Mouse (Mus musculus) heart, postnatal 25 days (tissue): ENCODE data around the gene Vasp. TPM values are rescaled to one million over a fixed set of nuclear protein-coding genes. Genes with fewer than 3 reads are reported as not detected.

ENCODE experiments used
- DNase-seq: peaks from one replicate; pipeline ENCODE4 v3.0.0; 2022; ENCODE audit warnings: low spot score
- intact Hi-C: fragments of 180-260 bp; cut with DNase I; formaldehyde crosslinking; loops from one replicate; pipeline ENCODE4 v1.15.1; 2025
- total RNA-seq, 2 experiments: library from RNA; stranded (reverse); gene quantifications; 2 replicates each; pipeline ENCODE4 v1.2.3; 2021

The Vasp gene
- total RNA-seq, 2 experiments from 2014 or later, result 35.7 to 39.4 TPM

DNA sequence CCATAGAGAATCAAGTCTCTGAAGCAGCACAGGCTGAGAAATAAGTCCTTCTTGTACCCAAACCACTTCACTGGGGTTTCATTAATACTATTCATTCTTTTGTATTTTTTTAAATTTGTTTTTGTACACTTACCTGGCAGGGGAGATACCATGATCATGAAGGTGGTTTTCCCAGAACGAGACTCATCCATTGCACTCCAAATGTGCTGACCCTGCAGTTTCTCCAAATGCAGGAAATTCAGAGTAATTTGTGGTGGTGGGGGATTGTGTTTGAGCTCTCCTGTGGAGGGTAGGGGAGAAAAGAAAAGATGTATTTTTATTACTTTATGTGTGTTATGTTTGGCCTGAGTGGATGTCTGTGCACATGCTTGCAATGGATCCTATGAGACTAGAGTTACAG is 29.6 kb downstream of the Vasp start:
- no peak for DNase-seq
- intact Hi-C loops, result no loop called here

DNA sequence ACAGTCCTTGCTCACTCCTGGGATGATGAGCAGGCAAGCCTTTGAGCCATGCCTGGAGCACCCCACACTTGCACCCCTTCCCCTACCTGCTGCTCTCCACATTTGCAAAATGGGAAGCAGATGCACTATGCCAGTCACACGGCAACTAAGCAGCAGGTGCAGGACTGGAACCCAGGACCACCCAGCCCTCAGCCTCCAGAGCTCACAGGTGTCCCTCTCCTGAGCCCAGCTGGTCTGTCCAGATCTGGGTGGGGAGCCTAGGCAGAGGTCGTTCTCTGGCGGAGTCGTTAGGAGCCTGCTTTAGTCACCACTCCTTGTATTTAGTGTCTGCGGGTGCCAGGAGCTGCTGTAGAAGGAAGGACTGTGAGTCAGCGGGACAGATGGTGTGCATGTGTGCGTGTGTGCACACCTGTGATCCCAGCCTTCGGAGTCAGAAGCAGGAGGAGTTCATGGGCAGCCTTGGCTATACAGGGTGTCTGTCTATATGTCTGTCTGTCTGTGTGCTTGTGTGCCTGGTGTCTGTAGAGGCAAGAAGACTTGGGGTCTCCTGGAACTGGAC is 30.6 kb downstream of the Vasp start:
- DNase-seq, result no peak
- intact Hi-C loops, result no loop called here

DNA sequence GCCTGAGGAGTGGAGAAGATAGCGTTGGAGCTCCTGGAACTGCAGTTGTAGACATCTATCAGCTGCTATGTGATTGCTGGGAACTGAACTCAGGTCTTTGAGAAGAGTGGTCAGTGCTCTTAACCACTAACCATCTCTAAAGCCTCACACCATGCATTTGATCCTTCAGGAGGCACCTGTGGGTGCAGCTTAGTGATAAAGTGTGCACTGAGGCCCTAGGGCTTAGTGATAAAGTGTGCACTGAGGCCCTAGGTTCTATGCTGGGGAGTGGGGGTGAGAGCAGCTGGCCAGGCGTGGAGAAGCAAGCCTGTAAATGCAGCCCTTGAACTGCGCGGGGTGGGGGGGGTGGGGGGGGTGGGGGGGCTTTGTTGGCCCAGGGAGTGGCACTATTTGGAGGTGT is 31.6 kb downstream of the Vasp start:
- intact Hi-C loops, result loop anchor here (1.0 to 2.0 kb wide), 2 partner anchors 41 to 103 kb away; no protein-coding TSS in a partner anchor
- no peak for DNase-seq

DNA sequence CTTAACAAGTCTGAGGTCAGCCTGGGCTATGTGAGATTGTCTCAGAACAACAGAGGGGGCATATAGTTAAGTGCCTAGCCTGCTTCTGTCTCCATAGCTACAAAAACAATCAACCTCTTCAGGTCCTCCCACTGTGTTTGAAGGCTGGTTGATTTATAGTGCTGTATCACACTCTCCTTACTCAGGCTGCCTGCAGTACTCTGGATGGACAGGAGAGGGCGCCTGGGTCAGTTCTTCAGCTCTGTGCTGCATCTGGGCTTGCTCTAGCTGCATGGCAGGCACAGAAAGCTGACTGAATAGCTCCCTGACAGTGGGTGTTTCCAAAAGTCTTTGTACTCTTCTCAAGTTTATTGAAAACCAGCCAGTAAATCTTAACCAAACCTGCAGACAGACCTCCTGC is 32.2 kb downstream of the Vasp start:
- intact Hi-C loops, result loop anchor here (1.0 to 2.0 kb wide), 2 partner anchors 42 to 103 kb away; no protein-coding TSS in a partner anchor
- DNase-seq, result peak; percentile 63

DNA sequence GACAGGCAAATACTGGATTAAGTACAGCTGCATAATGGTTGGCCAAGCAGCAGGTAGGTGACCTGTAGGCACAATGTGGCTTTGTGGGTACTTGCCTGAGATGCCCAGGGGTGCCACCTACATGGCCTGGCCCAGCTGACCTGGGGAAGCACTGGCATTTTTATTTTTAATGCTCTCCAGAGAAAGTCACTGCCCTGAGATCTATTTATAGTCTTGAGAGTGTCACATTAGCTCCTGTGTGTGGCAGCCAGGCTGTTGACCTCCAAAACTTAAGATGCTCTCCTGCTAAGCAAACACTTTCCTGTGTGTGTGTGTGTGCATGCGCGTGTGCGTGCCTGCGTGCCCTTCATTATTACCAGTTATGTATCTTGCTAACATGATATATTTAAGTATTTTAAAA is 33.3 kb downstream of the Vasp start:
- no peak for DNase-seq
- intact Hi-C loops, result loop anchor here (2.0 kb wide), 1 partner anchor 104 kb away; no protein-coding TSS in a partner anchor

DNA sequence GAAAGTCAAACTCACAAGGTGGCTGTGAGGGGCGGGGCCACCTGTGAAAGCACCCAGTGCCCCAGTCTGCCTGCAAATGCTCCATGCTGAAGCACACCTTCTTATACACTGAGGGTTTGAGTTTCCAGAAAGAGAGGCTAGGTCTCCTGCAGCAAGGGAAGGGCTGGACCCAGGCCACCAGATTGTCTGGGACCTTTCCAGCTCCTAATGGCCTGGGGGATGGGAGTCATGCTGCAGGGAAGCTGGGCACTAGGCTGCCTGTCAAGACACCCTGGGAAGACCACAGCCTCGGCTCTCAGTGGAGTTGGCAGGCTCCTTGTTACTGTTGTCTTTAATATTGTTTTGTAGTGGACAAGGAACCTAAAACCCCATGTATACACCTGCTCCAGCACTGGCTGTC is 35.2 kb downstream of the Vasp start:
- intact Hi-C loops, result no loop called here
- no peak for DNase-seq

DNA sequence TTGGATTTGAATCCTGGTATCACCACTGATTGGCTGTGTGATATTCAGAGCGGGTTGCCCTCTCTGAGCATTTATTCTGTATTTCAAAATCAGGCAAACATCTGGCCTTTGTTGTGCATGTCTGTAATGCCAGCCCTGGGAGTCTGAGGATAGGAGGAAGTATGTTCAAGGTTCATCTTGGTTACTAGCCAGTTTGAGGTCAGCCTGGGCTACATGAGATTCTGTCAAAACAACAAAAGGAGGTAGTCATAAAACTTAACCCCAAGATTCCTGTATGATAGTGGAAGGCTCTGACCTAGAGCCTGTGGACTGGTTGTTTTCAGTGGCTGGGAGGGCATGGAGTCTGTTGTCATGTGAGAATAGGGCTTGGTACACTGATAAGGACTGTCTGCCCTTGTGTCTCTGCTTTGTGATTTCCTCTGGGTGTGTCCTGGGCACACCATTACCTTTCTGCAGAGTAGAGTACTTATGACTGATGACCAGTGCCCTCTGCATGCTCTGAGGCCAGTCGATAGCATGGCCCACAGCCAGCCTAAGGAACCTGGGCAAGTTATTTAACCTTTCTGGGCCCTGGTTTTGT is 36.4 kb downstream of the Vasp start:
- DNase-seq, result no peak
- intact Hi-C loops, result no loop called here

DNA sequence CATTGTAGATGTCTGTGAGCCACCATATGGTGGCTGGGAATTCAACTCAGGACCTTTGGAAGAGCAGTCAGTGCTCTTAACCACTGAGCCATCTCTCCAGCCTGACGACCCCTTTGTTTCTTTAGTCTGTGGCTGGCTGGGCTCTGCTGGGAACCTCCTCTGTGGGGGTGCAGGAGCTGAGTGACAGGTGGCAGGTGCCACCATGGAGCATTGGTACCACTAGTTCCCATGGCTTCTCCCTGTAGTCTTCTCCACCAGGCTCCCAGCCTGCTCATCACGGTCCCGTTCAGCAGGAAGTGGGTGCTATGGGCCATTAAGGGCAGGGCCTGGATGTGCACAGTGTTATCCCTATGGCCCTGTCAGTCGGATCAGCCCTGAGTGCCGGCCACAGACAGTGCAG is 37.0 kb downstream of the Vasp start:
- no peak for DNase-seq
- intact Hi-C loops, result no loop called here

DNA sequence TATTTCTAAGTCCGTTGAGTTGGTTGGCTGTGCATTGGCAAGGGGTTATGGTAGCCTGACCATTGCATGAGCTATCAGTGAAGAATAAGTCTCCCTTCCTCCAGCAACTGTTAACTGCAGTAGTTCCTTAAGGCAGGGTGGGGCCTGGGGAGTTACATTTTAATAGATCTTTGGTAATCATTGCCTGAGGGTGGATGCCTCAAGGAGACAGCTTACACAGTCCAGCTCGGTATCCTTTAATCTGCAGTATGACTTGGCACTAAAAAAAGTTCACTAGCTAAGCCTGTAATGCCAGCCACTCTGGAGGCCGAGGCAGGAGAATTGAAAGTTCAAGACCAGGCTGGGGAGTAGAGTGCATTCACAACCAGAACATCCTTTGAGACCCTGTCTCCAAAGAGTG is 39.8 kb downstream of the Vasp start:
- DNase-seq, result no peak
- intact Hi-C loops, result no loop called here

DNA sequence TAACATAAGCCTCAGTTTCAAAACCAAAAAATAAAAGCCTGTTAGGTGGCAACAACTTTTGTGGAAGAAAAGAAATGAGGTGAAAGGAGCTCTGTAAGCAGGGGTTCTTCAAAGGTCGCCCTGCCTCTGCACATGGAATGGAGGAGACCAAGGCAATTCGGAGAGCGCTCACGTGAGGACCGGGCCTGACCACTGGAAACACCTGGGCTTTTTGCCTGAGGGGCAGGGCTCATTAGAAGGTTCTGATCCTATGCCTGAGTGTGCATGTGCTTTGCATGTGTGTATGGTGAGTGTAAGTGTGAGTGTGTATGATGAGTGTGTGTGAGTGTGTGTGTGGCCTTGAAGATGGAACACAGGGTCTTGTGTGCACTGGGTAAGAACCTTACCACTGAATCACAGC is 40.7 kb downstream of the Vasp start:
- intact Hi-C loops, result no loop called here
- DNase-seq, result no peak

DNA sequence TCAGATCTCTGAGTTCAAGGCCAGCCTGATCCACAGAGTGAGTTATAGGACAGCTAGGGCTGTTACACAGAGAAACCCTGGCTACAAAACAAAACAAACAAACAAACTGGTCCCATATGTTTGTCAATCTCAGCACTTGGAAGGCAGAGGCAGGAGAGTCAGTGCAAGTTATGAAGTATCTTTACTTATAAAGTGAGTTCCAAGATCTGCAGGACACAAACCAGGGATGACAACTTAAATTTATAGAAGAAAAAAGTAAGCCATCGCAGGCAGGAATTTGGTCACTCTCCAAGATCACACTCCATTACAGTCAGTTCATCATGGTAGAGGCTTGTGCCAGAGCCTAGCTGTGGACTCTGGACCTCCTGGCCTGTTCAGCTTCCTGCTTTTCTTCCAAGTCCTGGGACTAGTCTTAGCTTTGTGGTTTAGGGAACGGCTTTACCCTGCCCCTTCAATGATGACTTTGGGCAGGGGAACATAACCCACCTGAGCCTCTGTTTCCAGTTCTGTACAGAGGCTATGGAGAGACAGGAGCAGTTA is 41.5 kb downstream of the Vasp start:
- DNase-seq, result no peak
- intact Hi-C loops, result no loop called here

DNA sequence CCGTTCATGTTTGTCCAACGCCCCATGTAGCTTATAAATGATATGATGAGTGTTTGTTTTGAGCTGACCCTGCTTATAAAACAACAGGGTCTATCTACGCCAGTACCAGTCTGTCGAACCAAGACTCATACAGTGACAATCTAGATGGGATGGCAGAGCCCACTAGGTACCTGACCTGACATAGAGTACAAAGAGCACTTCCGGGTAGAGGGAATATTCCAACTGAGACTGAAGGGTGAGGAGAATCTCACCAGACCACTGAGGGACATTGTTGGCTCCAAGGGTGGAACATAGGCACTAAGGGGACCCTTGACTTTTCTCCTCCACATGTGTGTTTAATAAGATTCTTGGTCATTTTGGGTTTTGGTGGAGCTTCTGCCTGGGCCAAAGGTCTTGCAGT is 42.2 kb downstream of the Vasp start:
- intact Hi-C loops, result no loop called here
- no peak for DNase-seq

DNA sequence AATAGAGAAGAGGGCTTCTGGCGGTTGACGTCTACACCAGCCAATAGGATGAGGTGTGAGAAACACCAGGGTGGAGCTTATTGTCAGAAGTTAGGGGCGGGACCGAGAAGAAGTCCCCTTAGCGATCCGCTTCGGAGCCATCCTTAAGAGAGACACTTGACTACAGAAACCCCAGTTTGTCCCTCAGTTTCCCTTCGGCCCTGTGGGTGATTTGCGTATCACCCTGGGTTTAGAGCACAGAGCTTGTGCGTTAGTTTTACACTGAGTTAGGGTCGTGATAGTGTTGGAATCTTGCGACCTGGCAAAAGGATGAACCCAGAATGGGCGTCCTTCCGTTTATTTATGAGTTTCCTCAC is 42.8 kb downstream of the Vasp start:
- intact Hi-C loops, result no loop called here
- no peak for DNase-seq

DNA sequence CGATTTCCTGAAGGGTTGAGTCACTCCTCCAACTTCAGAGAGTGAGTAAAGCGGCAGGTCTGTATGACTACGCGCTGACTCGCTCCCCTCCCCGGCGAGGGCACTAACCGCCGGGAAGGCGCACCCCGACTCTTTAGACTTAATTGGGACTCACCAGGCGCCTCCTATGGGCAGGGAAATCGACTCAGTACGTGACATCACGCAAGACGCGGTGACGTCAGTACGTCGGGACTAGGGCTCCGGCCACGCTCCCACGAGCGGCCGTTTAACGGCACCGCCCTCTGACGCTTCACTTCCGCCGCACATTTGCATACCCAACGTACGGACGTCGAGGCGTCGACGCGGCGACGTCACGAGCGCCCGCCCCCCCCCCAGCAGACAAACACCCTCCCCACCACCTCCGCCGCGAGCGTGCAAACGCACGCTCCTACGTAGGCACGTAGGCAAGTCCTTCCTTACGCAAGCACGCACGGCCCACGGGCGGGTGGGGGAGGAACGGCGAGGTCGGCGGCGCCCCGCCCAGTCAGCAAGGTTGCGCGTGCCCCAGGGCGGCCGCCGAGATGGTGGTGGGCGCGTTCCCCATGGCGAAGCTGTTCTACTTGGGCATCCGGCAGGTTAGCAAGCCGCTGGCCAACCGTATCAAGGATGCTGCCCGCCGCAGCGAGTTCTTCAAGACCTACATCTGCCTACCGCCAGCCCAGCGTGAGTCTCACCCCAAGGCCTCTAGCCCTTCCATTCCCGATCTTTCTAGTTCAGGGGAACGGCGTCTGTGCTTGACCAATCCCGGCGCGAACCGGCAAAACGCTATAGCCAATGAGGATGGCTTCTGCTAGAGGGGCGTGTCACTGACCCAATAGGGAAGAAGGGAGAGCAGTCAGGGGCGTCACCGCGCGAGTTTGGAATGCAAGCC is 43.5 kb downstream of the Vasp start, which contains the start of gene Opa3:
Gene Opa3 (plus strand): TSS at position 452 of the 910 bp plus-strand sequence.
- intact Hi-C loops, result no loop called here
- DNase-seq, result peak; percentile 99

DNA sequence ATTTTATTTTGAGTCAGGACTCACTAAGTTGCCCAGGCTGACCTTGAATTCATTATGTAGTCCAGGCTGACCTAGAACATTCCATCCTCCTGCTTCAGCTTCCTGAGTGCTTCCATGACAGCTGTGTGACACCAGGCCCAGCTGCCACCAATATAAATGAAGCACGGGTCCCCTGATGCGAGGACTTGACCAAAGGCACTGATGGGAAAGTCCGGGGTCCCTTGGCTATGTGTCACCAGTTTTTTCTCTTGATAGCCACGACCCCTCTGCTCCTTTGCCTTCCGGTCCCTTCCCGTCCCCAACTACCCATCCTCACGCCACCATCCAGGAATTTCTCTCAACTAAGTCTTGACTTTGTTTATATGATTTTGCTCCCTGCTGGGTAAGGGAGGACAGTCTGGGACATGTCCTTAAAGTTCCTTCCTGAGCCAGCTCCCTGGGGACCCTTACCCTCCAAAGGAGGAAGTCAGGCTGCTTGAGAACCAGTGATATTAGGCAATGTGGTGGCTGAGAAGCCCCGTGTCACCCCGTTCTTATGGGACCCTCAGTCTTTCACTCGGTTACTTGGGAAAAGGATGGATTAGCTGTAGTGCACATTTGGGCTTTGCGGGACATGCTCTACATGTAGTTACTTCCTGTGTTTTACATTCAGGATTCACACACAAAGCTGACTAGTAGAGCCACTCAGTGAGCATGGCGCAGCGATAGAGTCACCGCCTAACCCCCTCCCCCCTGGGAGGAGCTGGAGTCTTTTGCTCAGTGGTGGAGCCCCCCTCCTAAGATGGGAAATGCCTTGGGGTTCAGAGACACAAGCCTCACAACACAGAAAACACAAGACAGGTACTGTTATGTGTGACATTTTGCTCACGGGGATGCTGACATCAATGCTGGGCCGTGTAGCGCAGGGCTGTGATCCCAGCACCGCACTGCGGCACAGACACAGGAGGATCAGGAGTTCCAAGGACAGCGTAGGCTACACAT is 44.5 kb downstream of the Vasp start:
- DNase-seq, result no peak
- intact Hi-C loops, result no loop called here

DNA sequence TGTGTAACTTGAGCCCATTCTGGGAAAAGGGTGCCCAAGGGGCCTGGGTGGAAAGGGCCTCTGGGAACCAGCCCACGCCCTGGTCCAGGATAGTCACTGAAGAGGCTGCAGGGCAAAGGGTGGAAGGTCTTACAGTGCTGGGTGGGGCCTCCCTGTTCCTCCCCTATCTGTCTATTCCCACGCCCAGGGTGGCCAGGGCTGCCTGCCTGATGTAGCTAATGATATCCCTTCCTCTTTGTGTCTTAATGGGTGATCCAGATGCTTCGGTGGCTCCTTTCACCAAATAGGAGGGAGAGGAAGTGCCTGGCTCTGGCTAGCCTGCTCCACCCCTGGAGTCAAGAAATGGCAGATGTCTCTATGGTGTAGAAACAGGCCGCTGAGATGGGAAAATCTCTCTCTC is 46.7 kb downstream of the Vasp start:
- intact Hi-C loops, result no loop called here
- DNase-seq, result no peak

DNA sequence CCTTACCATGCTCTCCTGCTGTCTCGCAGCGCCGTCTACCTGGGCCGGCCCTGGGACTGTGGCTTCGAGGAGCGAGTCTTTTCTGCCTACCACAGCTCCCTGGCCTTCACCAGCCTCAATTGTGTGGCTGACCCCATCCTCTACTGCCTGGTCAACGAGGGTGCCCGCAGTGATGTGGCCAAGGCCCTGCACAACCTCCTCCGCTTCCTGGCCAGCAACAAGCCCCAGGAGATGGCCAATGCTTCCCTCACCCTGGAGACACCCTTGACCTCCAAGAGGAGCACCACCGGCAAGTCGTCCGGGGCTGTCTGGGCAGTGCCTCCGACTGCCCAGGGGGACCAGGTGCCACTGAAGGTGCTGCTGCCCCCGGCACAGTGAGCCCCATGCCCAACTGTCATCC is 48.7 kb downstream of the Vasp start:
- intact Hi-C loops, result no loop called here
- no peak for DNase-seq

DNA sequence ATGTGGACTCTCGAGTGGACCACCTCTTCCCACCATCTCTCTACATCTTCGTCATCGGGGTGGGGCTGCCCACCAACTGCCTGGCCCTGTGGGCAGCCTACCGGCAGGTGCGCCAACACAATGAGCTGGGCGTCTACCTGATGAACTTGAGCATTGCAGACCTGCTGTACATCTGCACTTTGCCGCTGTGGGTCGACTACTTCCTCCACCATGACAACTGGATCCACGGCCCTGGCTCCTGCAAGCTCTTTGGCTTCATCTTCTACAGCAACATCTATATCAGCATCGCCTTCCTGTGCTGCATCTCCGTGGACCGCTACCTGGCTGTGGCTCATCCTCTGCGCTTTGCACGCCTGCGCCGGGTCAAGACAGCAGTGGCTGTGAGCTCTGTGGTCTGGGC is 49.4 kb downstream of the Vasp start:
- intact Hi-C loops, result no loop called here
- no peak for DNase-seq

DNA sequence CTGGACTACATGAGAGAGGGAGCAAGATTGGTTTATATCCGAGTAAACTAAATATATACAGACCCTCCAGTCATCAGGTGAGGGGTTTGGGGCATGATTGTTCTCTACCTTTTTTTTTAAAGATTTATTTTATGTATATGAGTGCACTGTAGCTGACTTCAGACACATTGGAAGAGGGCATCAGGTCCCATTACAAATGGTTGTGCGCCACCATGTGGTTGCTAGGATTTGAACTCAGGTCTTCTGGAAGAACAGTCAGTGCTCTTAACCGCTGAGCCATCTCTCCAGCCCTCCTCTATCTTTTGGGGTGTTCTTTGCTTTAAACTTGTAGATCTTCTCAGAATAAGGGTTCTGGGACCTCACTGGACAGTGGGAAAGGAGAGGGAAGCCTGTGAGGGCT is 51.6 kb downstream of the Vasp start:
- intact Hi-C loops, result no loop called here
- DNase-seq, result no peak

DNA sequence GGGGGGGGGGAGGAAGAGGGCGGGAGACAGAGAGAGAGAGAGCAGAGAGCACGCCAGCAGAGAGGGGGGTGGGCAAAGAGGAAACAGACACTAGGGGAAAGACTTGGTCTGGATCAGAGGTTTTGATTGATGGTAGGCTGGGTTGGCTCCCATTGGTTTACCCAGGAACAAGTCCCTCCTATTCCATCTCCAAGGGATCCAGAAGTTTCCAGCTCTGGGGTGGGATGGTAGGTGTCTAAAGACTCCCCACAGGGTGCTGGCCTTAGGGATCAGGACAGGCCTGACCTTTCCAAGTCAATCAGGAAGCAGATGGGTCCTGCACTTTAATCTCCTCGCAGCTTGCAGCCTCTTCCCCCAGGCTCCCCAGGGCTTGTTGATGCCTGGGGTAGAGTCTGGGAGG is 53.7 kb downstream of the Vasp start:
- DNase-seq, result no peak
- intact Hi-C loops, result no loop called here
